Mouse (Mus musculus) spleen, embryonic (tissue): ENCODE results near the gene Ell.

Source experiments
- CTCF ChIA-PET: fragments of 350-600 bp; sonication (Branson Sonifier 250); formaldehyde crosslinking; loops from one replicate; lab custom pipeline; 2022; lab: Charles Lee

Gene Ell

GRCm38 (mm10) chr8:70530314-70530713, 8.9 kb upstream of the Ell start:
- CTCF ChIA-PET: interaction anchor here (0.7 kb wide), 1 partner anchor 38 kb away, joined by 11 read pairs; no protein-coding TSS in a partner anchor

- CTCF ChIA-PET: no interaction called here
These were observed 5.0 kb upstream of the Ell start for GRCm38 (mm10) chr8:70534281-70534680.

- CTCF ChIA-PET: no interaction called here
These were observed 4.0 kb upstream of the Ell start for GRCm38 (mm10) chr8:70535221-70535620.

- CTCF ChIA-PET: no interaction called here
These were observed 3.6 kb upstream of the Ell start for GRCm38 (mm10) chr8:70535701-70536100.

GRCm38 (mm10) chr8:70538024-70538579, 1.2 kb upstream of the Ell start:
- CTCF ChIA-PET: interaction anchor here (1.7 kb wide), 1 partner anchor 29 kb away, joined by 6 read pairs; no protein-coding TSS in a partner anchor

- CTCF ChIA-PET: interaction anchor here (1.7 kb wide), 1 partner anchor 29 kb away, joined by 6 read pairs; no protein-coding TSS in a partner anchor
These were observed 602 bp upstream of the Ell start for GRCm38 (mm10) chr8:70538633-70539076.

- CTCF ChIA-PET: interaction anchor here (0.8 kb wide), 1 partner anchor 29 kb away, joined by 3 read pairs; no protein-coding TSS in a partner anchor
These were observed 803 bp downstream of the Ell start for GRCm38 (mm10) chr8:70540013-70540506.

- CTCF ChIA-PET: no interaction called here
These were observed 1.3 kb downstream of the Ell start for GRCm38 (mm10) chr8:70540507-70541071.

GRCm38 (mm10) chr8:70541081-70541480, 1.8 kb downstream of the Ell start:
- CTCF ChIA-PET: no interaction called here

GRCm38 (mm10) chr8:70544200-70544687, 5.0 kb downstream of the Ell start:
- CTCF ChIA-PET: interaction anchor here (0.7 kb wide), 1 partner anchor 64 kb away, joined by 5 read pairs; no protein-coding TSS in a partner anchor

GRCm38 (mm10) chr8:70546412-70546811, 7.2 kb downstream of the Ell start:
- CTCF ChIA-PET: no interaction called here

GRCm38 (mm10) chr8:70547762-70548161, 8.5 kb downstream of the Ell start:
- CTCF ChIA-PET: interaction anchor here (0.6 kb wide), 1 partner anchor 11 kb away, joined by 3 read pairs; no protein-coding TSS in a partner anchor

- CTCF ChIA-PET: interaction anchor here (0.5 to 0.7 kb wide), 3 partner anchors 18 to 253 kb away, joined by 3 to 4 read pairs (median 3); no protein-coding TSS in a partner anchor
These were observed 10.3 kb downstream of the Ell start for GRCm38 (mm10) chr8:70549412-70550184.

- CTCF ChIA-PET: interaction anchor here (0.6 kb wide), 1 partner anchor 23 kb away, joined by 8 read pairs; no protein-coding TSS in a partner anchor
These were observed 12.4 kb downstream of the Ell start for GRCm38 (mm10) chr8:70551558-70552161.

- CTCF ChIA-PET: interaction anchor here (0.8 kb wide), 1 partner anchor 26 kb away, joined by 3 read pairs; no protein-coding TSS in a partner anchor
These were observed 13.6 kb downstream of the Ell start for GRCm38 (mm10) chr8:70552836-70553235.

- CTCF ChIA-PET: no interaction called here
These were observed 14.5 kb downstream of the Ell start for GRCm38 (mm10) chr8:70553740-70554139.

- CTCF ChIA-PET: no interaction called here
These were observed 16.0 kb downstream of the Ell start for GRCm38 (mm10) chr8:70555079-70555747.

- CTCF ChIA-PET: no interaction called here
These were observed 19.1 kb downstream of the Ell start for GRCm38 (mm10) chr8:70558334-70558733.

- CTCF ChIA-PET: interaction anchor here (0.5 kb wide), 1 partner anchor 11 kb away, joined by 3 read pairs; no protein-coding TSS in a partner anchor
These were observed 19.7 kb downstream of the Ell start for GRCm38 (mm10) chr8:70558983-70559382.

GRCm38 (mm10) chr8:70560096-70560495, 20.8 kb downstream of the Ell start:
- CTCF ChIA-PET: interaction anchor here (0.6 kb wide), 1 partner anchor 59 kb away, joined by 3 read pairs; no protein-coding TSS in a partner anchor
